Mouse (Mus musculus) urinary bladder, postnatal 14 days (tissue): ENCODE results near the gene Slc22a22.

Experiments
- DNase-seq: peaks from one replicate; pipeline ENCODE4 v3.0.0; 2021; ENCODE audit warnings: low spot score

The Slc22a22 gene

GRCm38 (mm10) chr15:57477525-57477924, at the start of gene Slc22a22:
TSS of gene Slc22a22 (minus strand) at chr15:57477625.
- DNase-seq = no peak

- DNase-seq = no peak
Observed at GRCm38 (mm10) chr15:57523510-57524298, 46.3 kb upstream of the Slc22a22 start.

- no peak for DNase-seq
Observed at GRCm38 (mm10) chr15:57522160-57522559, 44.7 kb upstream of the Slc22a22 start.

GRCm38 (mm10) chr15:57509185-57510172, 32.1 kb upstream of the Slc22a22 start:
- no peak for DNase-seq

- peak; percentile 86 for DNase-seq
Observed at GRCm38 (mm10) chr15:57508242-57509184, 31.1 kb upstream of the Slc22a22 start.

- DNase-seq = no peak
Observed at GRCm38 (mm10) chr15:57504126-57504705, 26.8 kb upstream of the Slc22a22 start.

GRCm38 (mm10) chr15:57503656-57504055, 26.2 kb upstream of the Slc22a22 start:
- no peak for DNase-seq

- no peak for DNase-seq
Observed at GRCm38 (mm10) chr15:57501559-57501958, 24.1 kb upstream of the Slc22a22 start.

GRCm38 (mm10) chr15:57496106-57496505, 18.7 kb upstream of the Slc22a22 start:
- DNase-seq = no peak

GRCm38 (mm10) chr15:57482509-57482908, 5.1 kb upstream of the Slc22a22 start:
- DNase-seq = no peak

GRCm38 (mm10) chr15:57471648-57472047, 5.8 kb downstream of the Slc22a22 start:
- DNase-seq = no peak

GRCm38 (mm10) chr15:57465996-57466395, 11.4 kb downstream of the Slc22a22 start:
- DNase-seq = no peak

- no peak for DNase-seq
Observed at GRCm38 (mm10) chr15:57465061-57465460, 12.4 kb downstream of the Slc22a22 start.

GRCm38 (mm10) chr15:57464066-57464465, 13.4 kb downstream of the Slc22a22 start:
- DNase-seq = no peak

- DNase-seq = no peak
Observed at GRCm38 (mm10) chr15:57461284-57461683, 16.1 kb downstream of the Slc22a22 start.

- no peak for DNase-seq
Observed at GRCm38 (mm10) chr15:57457374-57457773, 20.1 kb downstream of the Slc22a22 start.

GRCm38 (mm10) chr15:57434710-57435404, 42.6 kb downstream of the Slc22a22 start:
- DNase-seq = no peak

GRCm38 (mm10) chr15:57408498-57408897, 68.9 kb downstream of the Slc22a22 start:
- no peak for DNase-seq

- no peak for DNase-seq
Observed at GRCm38 (mm10) chr15:57398439-57399148, 78.8 kb downstream of the Slc22a22 start.

- no peak for DNase-seq
Observed at GRCm38 (mm10) chr15:57394053-57394452, 83.4 kb downstream of the Slc22a22 start.
